Mouse (Mus musculus): ENCODE data around the gene Sorl1. TPM values are rescaled to one million over a fixed set of nuclear protein-coding genes. Genes with fewer than 3 reads are reported as not detected.

Sorl1 gene
- polyA plus RNA-seq, 1 experiment from 2014 or later: 7.1 TPM

DNA sequence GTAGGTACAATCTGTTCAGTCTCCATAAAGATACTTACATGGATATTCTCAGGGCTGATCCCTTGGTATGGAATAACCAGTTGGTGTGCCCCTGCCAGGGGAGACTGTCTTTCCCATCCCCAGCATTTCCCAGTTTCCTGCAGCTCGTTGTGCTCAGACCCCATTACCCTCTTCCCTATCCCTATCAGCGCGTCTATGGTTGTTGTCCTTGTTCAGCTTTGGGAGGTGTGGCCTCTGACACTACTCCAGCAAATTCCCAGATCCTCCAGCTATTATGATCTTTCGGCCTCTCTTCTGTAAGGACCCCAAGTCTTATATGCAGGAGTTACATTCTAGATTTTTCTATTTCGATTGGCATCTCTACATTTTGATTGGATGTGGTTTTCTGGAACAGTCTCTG is 35.3 kb upstream of the Sorl1 start:
- 68% methylated on average over 5 of the region's 5 CpGs for WGBS
- H3K9ac ChIP-seq (ENCODE audit: low read length): no peak overlapping the region
- H3K36me3 ChIP-seq (ENCODE audit: control insufficient read depth, insufficient read depth, low read length): no peaks in the 10 kb centered on the region
- TF ChIP-seq EP300 (optimal IDR thresholded peaks at IDR 0.05): no peak
- TF ChIP-seq CTCF (IDR thresholded peaks at IDR 0.05; ENCODE audit: low read depth): no peak
- H3K4me3 ChIP-seq (ENCODE audit: low read depth, low read length): no peak overlapping the region
- DNase-seq (ENCODE audit: low spot score): no peak
- H3K4me1 ChIP-seq (replicated peaks; ENCODE audit: control insufficient read depth, insufficient read depth): no peaks in the 10 kb centered on the region
- H3K27ac ChIP-seq (replicated peaks): no peak overlapping the region
- no peak for ATAC-seq (ENCODE audit: low FRiP score, low TSS enrichment)
- no peak overlapping the region for H3K4me2 ChIP-seq (replicated peaks; ENCODE audit: low read depth)
- no peaks in the 10 kb centered on the region for H3K9me3 ChIP-seq (ENCODE audit: control insufficient read depth, low read length)
- no peaks in the 10 kb centered on the region for H3K27me3 ChIP-seq (ENCODE audit: control insufficient read depth, insufficient read depth, low read length)

DNA sequence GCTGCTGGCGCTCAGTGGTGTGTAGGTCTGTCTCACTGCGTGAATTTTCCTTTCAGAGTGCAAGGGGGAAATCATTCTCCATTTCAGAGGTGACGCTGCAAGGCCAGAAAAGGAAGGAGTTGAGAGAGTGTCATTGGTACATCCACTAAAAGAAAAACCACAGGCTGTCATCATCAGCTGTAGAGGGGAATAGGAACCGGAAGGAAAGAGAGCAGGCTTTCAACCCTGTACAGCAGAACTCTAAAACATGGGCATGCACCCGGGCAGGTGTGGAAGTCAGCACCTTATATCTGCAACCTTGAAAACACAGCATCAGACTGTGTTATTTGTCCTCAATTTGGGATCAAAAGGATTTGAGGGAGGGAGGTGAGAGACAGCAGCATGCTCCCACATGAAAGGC is 34.6 kb upstream of the Sorl1 start:
- Histone ChIP-seq H3K9me3 (ENCODE audit: control insufficient read depth, low read length) (no peaks in the 10 kb centered on the region), H3K4me1 (replicated peaks; ENCODE audit: control insufficient read depth, insufficient read depth) (no peaks in the 10 kb centered on the region), H3K27me3 (ENCODE audit: control insufficient read depth, insufficient read depth, low read length) (no peaks in the 10 kb centered on the region), H3K4me3 (ENCODE audit: low read depth, low read length) (no peak overlapping the region), H3K36me3 (ENCODE audit: control insufficient read depth, insufficient read depth, low read length) (no peaks in the 10 kb centered on the region), H3K9ac (ENCODE audit: low read length) (no peak overlapping the region), H3K4me2 (replicated peaks; ENCODE audit: low read depth) (no peak overlapping the region), H3K27ac (replicated peaks) (no peak overlapping the region)
- TF ChIP-seq EP300 (optimal IDR thresholded peaks at IDR 0.05): no peak
- no peak for TF ChIP-seq CTCF (IDR thresholded peaks at IDR 0.05; ENCODE audit: low read depth)
- DNase-seq (ENCODE audit: low spot score) (no peak), ATAC-seq (ENCODE audit: low FRiP score, low TSS enrichment) (no peak)
- WGBS: 60% methylated on average over 5 of the region's 5 CpGs

DNA sequence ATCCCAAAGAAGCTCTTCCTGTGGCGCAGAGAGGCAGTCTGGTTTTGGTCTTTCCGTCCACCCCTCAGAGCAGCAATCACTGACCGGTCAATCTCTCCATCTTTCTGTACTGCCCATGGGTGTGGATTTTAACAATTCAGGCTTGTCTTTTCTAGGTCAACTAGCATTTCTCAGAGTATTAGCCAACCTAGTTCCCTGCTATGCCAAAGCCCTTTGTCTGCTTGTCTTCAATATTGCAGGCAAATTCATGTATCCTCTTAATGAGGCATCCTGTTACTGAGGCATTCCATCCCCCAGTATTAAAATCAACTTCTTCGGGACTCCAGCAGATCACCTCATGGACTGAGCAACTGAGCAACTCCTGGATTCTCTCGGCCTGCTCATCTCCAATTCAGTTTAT is 33.9 kb upstream of the Sorl1 start:
- ATAC-seq (ENCODE audit: low FRiP score, low TSS enrichment): no peak
- H3K36me3 ChIP-seq (ENCODE audit: control insufficient read depth, insufficient read depth, low read length): no peaks in the 10 kb centered on the region
- H3K9me3 ChIP-seq (ENCODE audit: control insufficient read depth, low read length): no peaks in the 10 kb centered on the region
- H3K4me2 ChIP-seq (replicated peaks; ENCODE audit: low read depth): no peak overlapping the region
- no peaks in the 10 kb centered on the region for H3K27me3 ChIP-seq (ENCODE audit: control insufficient read depth, insufficient read depth, low read length)
- no peak overlapping the region for H3K9ac ChIP-seq (ENCODE audit: low read length)
- H3K4me1 ChIP-seq (replicated peaks; ENCODE audit: control insufficient read depth, insufficient read depth): no peaks in the 10 kb centered on the region
- H3K4me3 ChIP-seq (ENCODE audit: low read depth, low read length): no peak overlapping the region
- H3K27ac ChIP-seq (replicated peaks): no peak overlapping the region
- TF ChIP-seq EP300 (optimal IDR thresholded peaks at IDR 0.05): no peak
- no peak for TF ChIP-seq CTCF (IDR thresholded peaks at IDR 0.05; ENCODE audit: low read depth)
- 88% methylated on average over 5 of the region's 5 CpGs for WGBS
- DNase-seq (ENCODE audit: low spot score): no peak

DNA sequence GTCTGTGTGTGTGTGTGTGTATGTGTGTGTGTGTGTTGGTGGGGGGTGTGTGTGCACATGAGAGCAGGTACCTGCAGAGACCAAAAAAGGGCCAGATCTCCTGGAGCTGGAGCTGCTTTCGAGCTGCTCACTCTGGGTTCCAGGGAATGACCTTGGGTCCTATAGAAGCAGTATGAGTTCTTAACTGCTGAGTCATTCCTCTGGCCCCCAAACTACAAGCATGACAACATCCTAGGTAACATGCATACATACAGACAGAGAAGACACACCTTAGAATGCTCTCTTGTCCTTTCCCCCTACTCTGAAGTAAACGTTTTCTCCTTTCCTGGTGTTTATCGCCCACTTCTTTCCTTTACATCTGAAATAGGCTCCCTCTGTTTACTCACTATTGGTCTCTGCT is 32.5 kb upstream of the Sorl1 start:
- Histone ChIP-seq H3K36me3 (ENCODE audit: control insufficient read depth, insufficient read depth, low read length) (no peaks in the 10 kb centered on the region), H3K4me3 (ENCODE audit: low read depth, low read length) (no peak overlapping the region), H3K4me2 (replicated peaks; ENCODE audit: low read depth) (no peak overlapping the region), H3K9me3 (ENCODE audit: control insufficient read depth, low read length) (no peaks in the 10 kb centered on the region), H3K4me1 (replicated peaks; ENCODE audit: control insufficient read depth, insufficient read depth) (no peaks in the 10 kb centered on the region), H3K9ac (ENCODE audit: low read length) (no peak overlapping the region), H3K27ac (replicated peaks) (no peak overlapping the region), H3K27me3 (ENCODE audit: control insufficient read depth, insufficient read depth, low read length) (no peaks in the 10 kb centered on the region)
- ATAC-seq (ENCODE audit: low FRiP score, low TSS enrichment): no peak
- TF ChIP-seq CTCF (IDR thresholded peaks at IDR 0.05; ENCODE audit: low read depth) (no peak), EP300 (optimal IDR thresholded peaks at IDR 0.05) (no peak)
- WGBS: 68% methylated on average over 3 of the region's 3 CpGs
- DNase-seq (ENCODE audit: low spot score): no peak

DNA sequence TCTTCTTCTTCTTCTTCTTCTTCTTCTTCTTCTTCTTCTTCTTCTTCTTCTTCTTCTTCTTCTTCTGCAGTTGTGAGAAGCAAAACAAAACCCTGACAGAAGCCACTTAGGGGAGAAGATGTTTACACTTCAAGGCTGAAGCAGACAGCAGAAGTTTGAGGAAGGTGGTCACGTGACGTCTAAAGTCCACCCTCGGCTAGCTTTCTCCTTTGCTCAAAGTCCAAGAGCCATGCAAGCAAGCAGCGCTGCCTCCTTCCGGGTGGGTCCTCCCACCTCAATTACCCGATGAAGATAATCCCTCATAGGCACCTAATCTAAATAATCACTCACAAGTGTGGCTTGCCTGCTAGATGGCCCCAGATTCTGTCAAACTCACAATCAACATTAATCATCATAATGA is 30.6 kb upstream of the Sorl1 start:
- Histone ChIP-seq H3K9me3 (ENCODE audit: control insufficient read depth, low read length) (no peaks in the 10 kb centered on the region), H3K9ac (ENCODE audit: low read length) (no peak overlapping the region), H3K27me3 (ENCODE audit: control insufficient read depth, insufficient read depth, low read length) (no peaks in the 10 kb centered on the region), H3K4me3 (ENCODE audit: low read depth, low read length) (no peak overlapping the region), H3K27ac (replicated peaks) (no peak overlapping the region), H3K4me2 (replicated peaks; ENCODE audit: low read depth) (no peak overlapping the region), H3K4me1 (replicated peaks; ENCODE audit: control insufficient read depth, insufficient read depth) (no peaks in the 10 kb centered on the region), H3K36me3 (ENCODE audit: control insufficient read depth, insufficient read depth, low read length) (no peaks in the 10 kb centered on the region)
- TF ChIP-seq CTCF (IDR thresholded peaks at IDR 0.05; ENCODE audit: low read depth) (no peak), EP300 (optimal IDR thresholded peaks at IDR 0.05) (no peak)
- WGBS: 45% methylated on average over 6 of the region's 6 CpGs
- ATAC-seq (ENCODE audit: low FRiP score, low TSS enrichment) (peak; percentile 72), DNase-seq (ENCODE audit: low spot score) (peak; percentile 74)

DNA sequence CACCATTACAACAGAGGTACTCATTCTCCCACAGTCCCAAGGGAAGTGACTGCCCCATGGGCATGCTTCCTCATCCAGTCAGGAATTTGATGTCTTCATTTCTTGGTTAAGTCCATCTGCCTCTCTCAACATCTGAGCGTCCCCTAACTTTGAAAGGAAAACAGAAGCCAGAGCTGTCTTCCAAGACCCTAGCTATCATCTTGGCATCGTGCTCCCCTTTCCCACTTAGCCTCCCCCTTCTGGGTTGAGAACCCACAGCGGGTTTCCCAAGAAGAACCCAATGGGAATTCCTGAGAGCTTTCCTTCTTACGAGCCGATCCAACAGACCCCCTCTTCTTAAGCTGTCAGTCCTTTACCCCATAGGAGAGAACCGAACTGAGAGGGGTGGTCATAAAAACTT is 24.7 kb upstream of the Sorl1 start:
- DNase-seq (ENCODE audit: low spot score): no peak
- Histone ChIP-seq H3K9me3 (ENCODE audit: control insufficient read depth, low read length) (no peaks in the 10 kb centered on the region), H3K27ac (replicated peaks) (no peak overlapping the region), H3K4me3 (ENCODE audit: low read depth, low read length) (no peak overlapping the region), H3K36me3 (ENCODE audit: control insufficient read depth, insufficient read depth, low read length) (no peaks in the 10 kb centered on the region), H3K4me2 (replicated peaks; ENCODE audit: low read depth) (no peak overlapping the region), H3K4me1 (replicated peaks; ENCODE audit: control insufficient read depth, insufficient read depth) (no peaks in the 10 kb centered on the region), H3K9ac (ENCODE audit: low read length) (no peak overlapping the region), H3K27me3 (ENCODE audit: control insufficient read depth, insufficient read depth, low read length) (no peaks in the 10 kb centered on the region)
- ATAC-seq (ENCODE audit: low FRiP score, low TSS enrichment): no peak
- WGBS: 85% methylated on average over 6 of the region's 6 CpGs
- TF ChIP-seq EP300 (optimal IDR thresholded peaks at IDR 0.05) (no peak), CTCF (IDR thresholded peaks at IDR 0.05; ENCODE audit: low read depth) (no peak)

All from stomach, postnatal 0 days (tissue).